Mouse (Mus musculus) liver, embryonic 14.5 days (tissue): ENCODE measurements around the gene Asxl1. TPM values are rescaled to one million over a fixed set of nuclear protein-coding genes. Genes with fewer than 3 reads are reported as not detected.

Experiments
- ATAC-seq: fragments of 200-750 bp; cut with Nextera tagmentation; 2 replicates; pipeline ENCODE4 v1.8.0; 2017; ENCODE audit warnings: moderate number of reproducible peaks, mild to moderate bottlenecking, moderate library complexity; ENCODE audit not compliant: insufficient read depth
- DNase-seq, 3 experiments: peaks; one replicate each; pipeline ENCODE4 v3.0.0-alpha.2; 2012 to 2013; ENCODE audit warnings: low read depth in 3 of 3, low spot score in 3 of 3
- H3K27ac ChIP-seq: fragments of 300-500 bp; sonication (generic); 2 replicates; pipeline ENCODE4 v1.5.1; 2014; ENCODE audit warnings: moderate library complexity, mild to moderate bottlenecking, control low read depth, inconsistent platforms
- H3K27me3 ChIP-seq: fragments of 300-500 bp; sonication (generic); 2 replicates; pipeline ENCODE4 v1.6.1; 2014; ENCODE audit warnings: mild to moderate bottlenecking, low read length, moderate library complexity; ENCODE audit not compliant: control insufficient read depth, insufficient read depth
- H3K36me3 ChIP-seq: fragments of 300-500 bp; sonication (generic); replicated peaks from 2 replicates; pipeline ENCODE4 v1.6.1; 2014; ENCODE audit warnings: low read depth; ENCODE audit not compliant: control insufficient read depth, insufficient read depth
- H3K4me1 ChIP-seq, 2 experiments: fragments of 200-500 bp in 1 of 2; fragments of 300-500 bp in 1 of 2; sonication (generic) in 1 of 2; replicated peaks; 2 replicates each; pipeline ENCODE4 v1.6.1; 2012 to 2014; ENCODE audit warnings: antibody characterized with exemption in 1 of 2, inconsistent platforms in 1 of 2, low read length in 1 of 2; ENCODE audit not compliant: control insufficient read depth in 2 of 2, insufficient read depth in 2 of 2
- H3K4me2 ChIP-seq: fragments of 300-500 bp; sonication (generic); 2 replicates; pipeline ENCODE4 v1.6.1; 2014; ENCODE audit warnings: low read depth, mild to moderate bottlenecking, control low read depth, moderate library complexity
- H3K4me3 ChIP-seq, 2 experiments: fragments of 200-500 bp in 1 of 2; fragments of 300-500 bp in 1 of 2; sonication (generic) in 1 of 2; 2 replicates each; pipeline ENCODE4 v1.5.1; 2012 to 2014; ENCODE audit warnings: low read depth in 2 of 2, low read length in 2 of 2, mild to moderate bottlenecking in 2 of 2, control low read depth in 1 of 2, inconsistent platforms in 1 of 2, moderate library complexity in 1 of 2; ENCODE audit not compliant: insufficient read depth in 1 of 2
- H3K9ac ChIP-seq: fragments of 300-500 bp; sonication (generic); replicated peaks from 2 replicates; pipeline ENCODE4 v1.6.1; 2014; ENCODE audit warnings: mild to moderate bottlenecking, control low read depth, moderate library complexity
- H3K9me3 ChIP-seq: fragments of 300-500 bp; sonication (generic); 2 replicates; pipeline ENCODE4 v1.6.1; 2016; ENCODE audit warnings: low read length, mixed read lengths; ENCODE audit not compliant: control insufficient read depth
- CTCF ChIP-seq: IDR thresholded peaks from 2 replicates; pipeline ENCODE4 v1.5.1; 2016; ENCODE audit warnings: antibody characterized with exemption, low read depth, control low read depth
- EP300 ChIP-seq: IDR thresholded peaks from 2 replicates; pipeline ENCODE4 v1.6.1; 2016; ENCODE audit warnings: antibody characterized with exemption, low read depth
- WGBS: fragments of 180-500 bp; shearing (Covaris S2); extraction: QIAGEN DNeasy Blood & Tissue Kit; methylation state at CpG from one replicate; pipeline ENCODE4 v1.1.7; 2014; ENCODE audit not compliant: insufficient replicate concordance; 5-methylcytosine and 5-hydroxymethylcytosine counted together
- polyA plus RNA-seq, 2 experiments: library from polyadenylated mRNA; depleted of rRNA in 1 of 2; stranded (reverse) in 1 of 2; unstranded in 1 of 2; fragments of >200 nt; fragmentation: Nextera tagmentation in 1 of 2; extraction: Ambion mirVana in 1 of 2; gene quantifications; 2 replicates each; pipeline versions ENCODE4 v1.2.1 to v1.2.3; 2012 to 2014

Asxl1 gene
- polyA plus RNA-seq, 2 experiments, result 6.5 to 7.7 TPM

GRCm38 (mm10) chr2:153333822-153334232 is 11.8 kb upstream of the Asxl1 start:
- DNase-seq, result no peak
- no peak overlapping the region for H3K9ac ChIP-seq
- H3K36me3 ChIP-seq, result no peaks in the 10 kb centered on the region
- no peak overlapping the region for H3K4me3 ChIP-seq
- peak; percentile 21; the same call in 1 of the 2 replicates for ATAC-seq
- no peaks in the 10 kb centered on the region for H3K27me3 ChIP-seq
- no peak overlapping the region for H3K27ac ChIP-seq
- no peaks in the 10 kb centered on the region for H3K9me3 ChIP-seq
- TF ChIP-seq EP300 (no peak), CTCF (no peak)
- H3K4me2 ChIP-seq, result no peak overlapping the region
- WGBS, result 67% methylated on average over 6 of the region's 6 CpGs
- H3K4me1 ChIP-seq, result peaks cover 3 to 31% of the 10 kb centered on the region in 2 experiments; a peak in 3 of 4 replicates

GRCm38 (mm10) chr2:153334281-153334680 is 11.3 kb upstream of the Asxl1 start:
- H3K36me3 ChIP-seq, result no peaks in the 10 kb centered on the region
- ATAC-seq (peak; percentile 82), DNase-seq (no peak)
- no peak overlapping the region for H3K4me3 ChIP-seq
- WGBS, result 17% methylated on average over 3 of the region's 3 CpGs
- peaks cover 3 to 31% of the 10 kb centered on the region in 2 experiments; a peak in 3 of 4 replicates for H3K4me1 ChIP-seq
- no peak overlapping the region for H3K4me2 ChIP-seq
- H3K9ac ChIP-seq, result no peak overlapping the region
- no peaks in the 10 kb centered on the region for H3K9me3 ChIP-seq
- H3K27me3 ChIP-seq, result no peaks in the 10 kb centered on the region
- H3K27ac ChIP-seq, result no peak overlapping the region
- TF ChIP-seq EP300, result peak; percentile 85
- TF ChIP-seq CTCF, result no peak

DNA sequence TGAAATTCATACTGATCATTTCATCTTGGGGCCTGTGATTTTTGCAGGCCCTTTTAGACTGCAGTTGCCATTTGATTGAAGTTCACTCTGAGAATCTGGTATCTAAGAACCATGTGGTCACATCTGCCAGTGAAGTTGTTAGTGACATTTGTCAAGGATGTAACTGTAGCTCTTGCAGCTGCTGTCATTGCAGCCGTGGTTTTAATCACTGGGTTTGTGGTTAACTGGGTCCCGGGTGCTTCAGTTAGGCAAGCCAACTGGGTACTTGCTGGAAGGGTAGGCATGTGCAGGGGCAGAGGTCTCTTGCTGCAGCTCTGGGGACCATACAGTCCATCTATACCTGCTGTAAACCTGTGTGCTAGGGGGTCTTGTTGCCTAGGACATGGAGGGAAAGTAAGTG is 9.5 kb upstream of the Asxl1 start:
- WGBS, result 6% methylated on average over 2 of the region's 2 CpGs
- H3K4me3 ChIP-seq, result no peak overlapping the region
- no peaks in the 10 kb centered on the region for H3K9me3 ChIP-seq
- H3K36me3 ChIP-seq, result no peaks in the 10 kb centered on the region
- H3K27me3 ChIP-seq, result no peaks in the 10 kb centered on the region
- no peak overlapping the region for H3K4me2 ChIP-seq
- H3K27ac ChIP-seq, result no peak overlapping the region
- TF ChIP-seq EP300 (no peak), CTCF (no peak)
- DNase-seq (no peak), ATAC-seq (no peak)
- peaks cover 3 to 31% of the 10 kb centered on the region in 2 experiments; a peak in 3 of 4 replicates for H3K4me1 ChIP-seq
- H3K9ac ChIP-seq, result no peak overlapping the region

GRCm38 (mm10) chr2:153338361-153339350 is 7.0 kb upstream of the Asxl1 start:
- Histone ChIP-seq H3K4me1 (peaks cover 20 to 43% of the 10 kb centered on the region in 2 experiments), H3K9ac (no peak overlapping the region), H3K27ac (no peak overlapping the region), H3K27me3 (no peaks in the 10 kb centered on the region), H3K4me2 (no peak overlapping the region), H3K36me3 (no peaks in the 10 kb centered on the region), H3K4me3 (no peak overlapping the region), H3K9me3 (no peaks in the 10 kb centered on the region)
- TF ChIP-seq EP300, result no peak
- no peak for TF ChIP-seq CTCF
- DNase-seq (no peak), ATAC-seq (no peak)
- 73% methylated on average over 9 of the region's 9 CpGs for WGBS

- peak overlapping the region; percentile 37 for H3K27ac ChIP-seq
- no peak for ATAC-seq
- TF ChIP-seq EP300 (no peak), CTCF (no peak)
Measured at GRCm38 (mm10) chr2:153342166-153342565, 3.5 kb upstream of the Asxl1 start.

More at GRCm38 (mm10) chr2:153342166-153342565, 3.5 kb upstream of the Asxl1 start:
- Histone ChIP-seq H3K4me2 (no peak overlapping the region), H3K27me3 (no peaks in the 10 kb centered on the region), H3K4me3 (no peak overlapping the region), H3K9me3 (no peaks in the 10 kb centered on the region), H3K36me3 (no peaks in the 10 kb centered on the region), H3K9ac (no peak overlapping the region), H3K4me1 (peaks cover 23 to 38% of the 10 kb centered on the region in 2 experiments)
- DNase-seq, result no peak
- 67% methylated on average over 6 of the region's 6 CpGs for WGBS
